Mouse (Mus musculus) stomach, embryonic 14.5 days (tissue): ENCODE measurements around the gene Procr. TPM values are rescaled to one million over a fixed set of nuclear protein-coding genes. Genes with fewer than 3 reads are reported as not detected.
"Not testable (repeated sequence)": the region's sequence is repeated elsewhere in the genome, so short reads cannot be mapped to it uniquely, and the experiment has no call there.

ENCODE experiments used
- ATAC-seq: fragments of 200-750 bp; cut with Nextera tagmentation; 2 replicates; pipeline ENCODE4 v1.8.0; 2017; ENCODE audit warnings: low read depth, moderate TSS enrichment; ENCODE audit not compliant: insufficient number of reproducible peaks, insufficient read depth, low FRiP score
- H3K27ac ChIP-seq: fragments of 300-500 bp; sonication (generic); 2 replicates; pipeline ENCODE4 v1.5.1; 2014; ENCODE audit warnings: mild to moderate bottlenecking, low read length, moderate library complexity, mixed read lengths
- H3K27me3 ChIP-seq: fragments of 300-500 bp; sonication (generic); 2 replicates; pipeline ENCODE4 v1.6.1; 2014; ENCODE audit warnings: low read length, control low read depth, mixed read lengths; ENCODE audit not compliant: control insufficient read depth, insufficient read depth
- H3K36me3 ChIP-seq: fragments of 300-500 bp; sonication (generic); 2 replicates; pipeline ENCODE4 v1.6.1; 2014; ENCODE audit warnings: mild to moderate bottlenecking, control low read depth, low read length, moderate library complexity, mixed read lengths; ENCODE audit not compliant: control insufficient read depth, insufficient read depth
- H3K4me1 ChIP-seq: fragments of 300-500 bp; sonication (generic); 2 replicates; pipeline ENCODE4 v1.6.1; 2014; ENCODE audit warnings: low read length, control low read depth, mixed read lengths; ENCODE audit not compliant: control insufficient read depth, insufficient read depth
- H3K4me2 ChIP-seq: fragments of 300-500 bp; sonication (generic); replicated peaks from 2 replicates; pipeline ENCODE4 v1.6.1; 2014; ENCODE audit warnings: low read depth, low read length, control low read depth
- H3K4me3 ChIP-seq: fragments of 300-500 bp; sonication (generic); 2 replicates; pipeline ENCODE4 v1.5.1; 2014; ENCODE audit warnings: low read depth, low read length, control low read depth
- H3K9ac ChIP-seq: fragments of 300-500 bp; sonication (generic); replicated peaks from 2 replicates; pipeline ENCODE4 v1.6.1; 2014; ENCODE audit warnings: low read depth, mild to moderate bottlenecking, control low read depth, low read length, moderate library complexity, mixed read lengths
- H3K9me3 ChIP-seq: fragments of 300-500 bp; sonication (generic); 2 replicates; pipeline ENCODE4 v1.6.1; 2016; ENCODE audit warnings: low read depth, low read length, control low read depth; ENCODE audit not compliant: control insufficient read depth
- WGBS: fragments of 180-500 bp; shearing (Covaris S2); extraction: QIAGEN DNeasy Blood & Tissue Kit; methylation state at CpG from one replicate; pipeline ENCODE4 v1.1.7; 2014; 5-methylcytosine and 5-hydroxymethylcytosine counted together
- polyA plus RNA-seq: library from polyadenylated mRNA; unstranded; fragments of >200 nt; fragmentation: Nextera tagmentation; extraction: Ambion mirVana; gene quantifications from 2 replicates; pipeline ENCODE4 v1.2.1, GENCODE M21; 2014

Procr gene
- polyA plus RNA-seq, 1 experiment from 2014 or later = 15.3 TPM

- 78% methylated on average over 6 of the region's 6 CpGs for WGBS
- Histone ChIP-seq H3K27me3 (no peaks in the 10 kb centered on the region), H3K36me3 (no peaks in the 10 kb centered on the region; the same call in 1 of the 2 replicates), H3K27ac (no peak overlapping the region), H3K4me2 (no peak overlapping the region), H3K4me3 (no peak overlapping the region), H3K9ac (no peak overlapping the region), H3K9me3 (no peaks in the 10 kb centered on the region), H3K4me1 (peaks cover 7% of the 10 kb centered on the region; the same call in 1 of the 2 replicates)
- no peak for ATAC-seq
Measured at GRCm38 (mm10) chr2:155724526-155724925, 26.4 kb upstream of the Procr start.

DNA sequence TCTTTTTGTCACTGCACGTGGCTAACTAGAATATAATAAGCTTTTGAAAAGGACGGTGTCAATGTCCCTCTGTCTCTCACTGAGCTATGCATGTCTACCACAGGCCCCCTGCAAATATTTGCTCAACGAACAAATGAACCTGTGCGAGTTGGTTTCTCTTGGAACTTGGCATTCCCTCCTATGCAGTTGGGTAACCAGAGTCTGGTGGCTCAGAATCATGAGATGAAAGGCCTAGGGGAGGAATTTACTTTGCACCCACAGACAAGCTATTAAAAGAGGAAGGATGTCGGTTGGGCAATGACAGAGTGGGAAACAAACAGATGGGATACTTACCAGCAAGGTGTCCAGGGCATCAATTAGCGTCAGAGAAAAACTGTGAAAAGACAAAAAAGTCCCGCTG lies 24.6 kb upstream of the Procr start:
- Histone ChIP-seq H3K27me3 (no peaks in the 10 kb centered on the region), H3K9ac (no peak overlapping the region), H3K4me2 (no peak overlapping the region), H3K36me3 (no peaks in the 10 kb centered on the region), H3K9me3 (no peaks in the 10 kb centered on the region), H3K27ac (no peak overlapping the region), H3K4me3 (no peak overlapping the region), H3K4me1 (peaks cover 7% of the 10 kb centered on the region; the same call in 1 of the 2 replicates)
- ATAC-seq = no peak
- WGBS = 72% methylated on average over 7 of the region's 7 CpGs

- 59% methylated on average over 7 of the region's 7 CpGs for WGBS
- no peaks in the 10 kb centered on the region for H3K9me3 ChIP-seq
- H3K27me3 ChIP-seq = no peaks in the 10 kb centered on the region
- peak overlapping the region; percentile 69; the same call in 1 of the 2 replicates for H3K4me3 ChIP-seq
- no peak overlapping the region for H3K4me2 ChIP-seq
- H3K27ac ChIP-seq = no peak overlapping the region
- ATAC-seq = 0 out of 2 replicates have a peak, but pooled peaks have one; percentile 44
- no peaks in the 10 kb centered on the region for H3K36me3 ChIP-seq
- H3K9ac ChIP-seq = no peak overlapping the region
- peaks cover 7% of the 10 kb centered on the region; the same call in 1 of the 2 replicates for H3K4me1 ChIP-seq
Measured at GRCm38 (mm10) chr2:155727764-155728395, 23.0 kb upstream of the Procr start.

DNA sequence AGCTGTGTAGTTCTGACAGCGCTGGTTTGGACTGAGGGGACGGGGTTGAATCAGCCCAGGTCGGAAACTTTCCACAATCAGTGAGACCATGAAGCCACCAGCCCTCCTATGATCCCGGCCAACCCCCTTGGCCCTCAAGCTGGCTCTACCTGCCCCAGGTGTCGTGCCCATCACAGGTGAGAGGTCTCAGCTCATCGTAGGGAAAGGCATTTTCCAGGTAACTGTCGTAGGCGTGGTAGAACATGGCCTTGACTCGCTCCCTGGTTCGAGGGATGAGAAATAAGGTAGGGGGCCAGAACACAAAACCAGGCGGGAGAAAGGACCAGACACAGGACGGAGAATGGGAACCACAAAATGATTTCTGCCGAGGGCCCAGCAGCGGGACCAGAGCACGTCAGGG lies 22.2 kb upstream of the Procr start:
- no peaks in the 10 kb centered on the region for H3K27me3 ChIP-seq
- peak overlapping the region; percentile 57; the same call in 1 of the 2 replicates for H3K9ac ChIP-seq
- peak overlapping the region; percentile 67 for H3K4me2 ChIP-seq
- H3K36me3 ChIP-seq = no peaks in the 10 kb centered on the region
- peak; percentile 11; the same call in 1 of the 2 replicates for ATAC-seq
- no peaks in the 10 kb centered on the region for H3K9me3 ChIP-seq
- no peak overlapping the region for H3K27ac ChIP-seq
- H3K4me3 ChIP-seq = peak overlapping the region; percentile 69
- 3% methylated on average over 15 of the region's 15 CpGs for WGBS
- H3K4me1 ChIP-seq = peaks cover 7% of the 10 kb centered on the region; the same call in 1 of the 2 replicates

GRCm38 (mm10) chr2:155729158-155729645 lies 21.7 kb upstream of the Procr start, which contains the start of gene Edem2:
Edem2 (minus strand) TSS chr2:155729475.
- H3K4me2 ChIP-seq = peak within 1 kb of the TSS; percentile 67
- no peak within 1 kb of the TSS for H3K27ac ChIP-seq
- no peaks in the 10 kb centered on the region for H3K9me3 ChIP-seq
- H3K4me3 ChIP-seq = peak within 1 kb of the TSS; percentile 69
- peak; percentile 87 for ATAC-seq
- H3K27me3 ChIP-seq = no peaks in the 10 kb centered on the region
- under 1% methylated on average over 33 of the region's 33 CpGs for WGBS
- peak within 1 kb of the TSS; percentile 57; the same call in 1 of the 2 replicates for H3K9ac ChIP-seq
- no peaks in the 10 kb centered on the region for H3K36me3 ChIP-seq
- peaks cover 7% of the 10 kb centered on the region; the same call in 1 of the 2 replicates for H3K4me1 ChIP-seq

GRCm38 (mm10) chr2:155735080-155735479 lies 15.8 kb upstream of the Procr start:
- H3K27me3 ChIP-seq = no peaks in the 10 kb centered on the region
- no peaks in the 10 kb centered on the region for H3K9me3 ChIP-seq
- no peaks in the 10 kb centered on the region for H3K36me3 ChIP-seq
- H3K4me1 ChIP-seq = no peaks in the 10 kb centered on the region
- no peak overlapping the region for H3K27ac ChIP-seq
- H3K4me3 ChIP-seq = no peak overlapping the region
- ATAC-seq = no peak
- no peak overlapping the region for H3K9ac ChIP-seq
- WGBS = 59% methylated on average over 5 of the region's 5 CpGs
- no peak overlapping the region for H3K4me2 ChIP-seq

GRCm38 (mm10) chr2:155735766-155736165 lies 15.2 kb upstream of the Procr start, which contains the start of gene Gm17581:
Gm17581 (minus strand) TSS chr2:155735866.
- H3K9me3 ChIP-seq, H3K4me2 ChIP-seq, H3K27me3 ChIP-seq, H3K27ac ChIP-seq, ATAC-seq, H3K4me3 ChIP-seq, H3K4me1 ChIP-seq, H3K9ac ChIP-seq, H3K36me3 ChIP-seq: not testable (repeated sequence)
- 82% methylated on average over 5 of the region's 5 CpGs for WGBS

GRCm38 (mm10) chr2:155736936-155737335 lies 14.0 kb upstream of the Procr start:
- no peak overlapping the region for H3K4me3 ChIP-seq
- H3K4me1 ChIP-seq = no peaks in the 10 kb centered on the region
- H3K27me3 ChIP-seq = no peaks in the 10 kb centered on the region
- H3K4me2 ChIP-seq = no peak overlapping the region
- 71% methylated on average over 6 of the region's 6 CpGs for WGBS
- H3K9ac ChIP-seq = no peak overlapping the region
- no peak for ATAC-seq
- H3K9me3 ChIP-seq = no peaks in the 10 kb centered on the region
- H3K36me3 ChIP-seq = no peaks in the 10 kb centered on the region
- H3K27ac ChIP-seq = no peak overlapping the region
